Mouse (Mus musculus) spleen, postnatal 4 days (tissue): ENCODE measurements at regions not wholly inside any gene's neighbourhood (a gene's known extent, or its start where the extent isn't known, plus 50 kb on each side); places are given as distances from the start of the nearest gene placed in this dataset.
"Not testable (repeated sequence)": the region's sequence is repeated elsewhere in the genome, so short reads cannot be mapped to it uniquely, and the experiment has no call there.

Experiments
- DNase-seq, 2 experiments: peaks; one replicate each; pipeline ENCODE4 v3.0.0; 2022; ENCODE audit warnings: low spot score in 2 of 2

- DNase-seq: no peak
Observed at GRCm38 (mm10) chr13:97488518-97488917, 247.6 kb downstream of the Enc1 start.

DNA sequence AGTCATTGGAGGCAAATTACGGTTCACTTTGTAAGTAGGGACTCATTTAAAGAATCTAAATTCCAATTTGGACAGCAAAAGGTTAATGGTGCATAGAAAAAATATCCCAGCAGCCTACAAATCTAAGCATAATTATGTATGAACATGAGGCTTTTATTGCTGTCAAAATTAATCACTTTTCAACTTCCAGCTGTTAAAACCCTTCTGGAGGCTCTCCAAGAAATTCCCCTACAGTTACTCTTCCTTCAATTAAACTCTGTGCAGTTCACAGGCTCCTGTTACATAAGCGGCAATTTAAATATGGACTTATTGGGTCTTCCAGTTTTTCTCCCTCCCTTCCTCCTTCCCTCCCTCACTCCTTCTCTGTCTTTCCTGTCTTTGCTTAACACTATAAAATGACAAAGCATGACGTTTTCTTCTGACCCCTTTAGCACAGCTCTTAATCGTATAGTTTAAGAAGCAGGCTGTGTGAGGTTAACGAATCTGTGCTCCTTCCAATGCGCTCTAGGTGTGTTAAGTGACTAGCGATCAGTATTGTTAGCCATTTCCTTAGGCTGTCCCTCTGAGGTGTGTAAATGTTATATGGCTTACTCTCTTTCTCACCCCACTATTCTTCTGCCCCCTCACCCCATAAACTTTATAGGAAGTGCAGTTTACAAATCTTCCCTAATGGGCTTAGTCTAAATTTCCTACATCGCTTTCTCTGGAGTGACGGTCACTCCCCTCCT lies 247.0 kb downstream of the Enc1 start:
- no peak for DNase-seq

- DNase-seq: no peak
Observed at GRCm38 (mm10) chr13:97486490-97486889, 245.6 kb downstream of the Enc1 start.

GRCm38 (mm10) chr13:97485886-97486285 lies 245.0 kb downstream of the Enc1 start:
- DNase-seq: no peak

- DNase-seq: no peak
Observed at GRCm38 (mm10) chr13:97484808-97485545, 244.1 kb downstream of the Enc1 start.

DNA sequence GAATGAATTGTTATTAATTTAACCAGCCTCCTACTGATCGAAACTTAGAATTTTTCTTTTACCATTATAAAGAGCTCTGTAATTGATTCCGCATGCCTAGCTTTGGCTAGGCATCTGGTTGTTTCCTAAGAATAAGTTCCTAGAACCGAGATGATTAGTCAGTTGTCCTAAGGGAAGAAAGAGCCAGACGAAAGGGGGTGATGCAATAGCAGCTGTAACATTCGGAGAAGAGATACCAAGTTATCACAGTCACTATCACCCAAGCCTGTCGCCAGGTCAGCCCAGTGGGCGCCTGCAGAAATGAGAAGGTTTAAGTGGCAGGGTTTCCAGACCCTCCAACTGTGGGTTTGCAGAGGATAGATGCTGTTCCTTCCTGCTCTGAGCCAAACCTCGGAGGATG lies 242.8 kb downstream of the Enc1 start:
- DNase-seq: no peak

DNA sequence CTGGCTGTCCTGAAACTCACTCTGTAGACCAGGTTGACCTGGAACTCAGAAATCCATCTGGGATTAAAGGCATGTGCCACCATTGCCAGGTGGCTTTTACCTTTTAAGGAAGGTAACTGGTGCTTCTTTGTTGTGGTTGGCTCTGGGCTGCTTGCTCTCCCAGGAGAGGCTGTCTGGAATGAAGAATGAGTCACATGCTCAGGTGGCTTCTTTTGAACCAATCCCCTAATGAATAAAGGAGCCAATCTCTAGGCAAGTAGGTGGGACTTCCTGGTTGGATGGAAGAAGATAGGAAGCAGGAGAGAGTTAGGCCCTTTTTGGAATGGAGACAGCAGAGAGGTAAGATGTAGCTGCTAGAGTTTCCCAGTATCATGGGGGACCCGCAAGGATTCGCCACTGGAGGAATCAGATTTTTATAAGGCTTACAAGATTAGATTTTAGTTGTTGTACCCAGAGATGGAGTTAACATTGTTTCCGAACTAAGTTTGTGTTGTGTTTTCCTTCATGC lies 241.6 kb downstream of the Enc1 start:
- DNase-seq: no peak

GRCm38 (mm10) chr13:97481259-97481658 lies 240.4 kb downstream of the Enc1 start:
- DNase-seq: no peak

- no peak for DNase-seq
Observed at GRCm38 (mm10) chr13:97479066-97479586, 238.2 kb downstream of the Enc1 start.

DNA sequence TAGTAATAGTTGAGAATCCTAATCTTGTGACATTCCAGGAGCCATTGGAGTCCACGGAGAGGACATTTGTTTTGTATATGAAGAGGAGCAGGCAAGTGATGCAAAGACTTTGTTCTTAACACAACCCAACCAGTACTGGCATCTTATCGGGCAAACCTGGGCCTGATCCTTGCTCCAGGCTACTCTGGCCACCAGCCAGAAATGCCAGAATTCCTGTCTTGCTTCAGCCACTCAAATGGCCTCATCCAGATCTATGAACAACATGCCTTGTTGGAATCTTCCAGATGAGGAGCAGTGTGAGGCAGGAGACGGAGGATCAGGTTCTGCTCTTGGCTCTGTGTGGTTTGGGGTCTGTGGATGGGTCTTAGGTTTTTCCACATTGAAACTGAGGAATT lies 233.1 kb downstream of the Enc1 start:
- no peak for DNase-seq

- DNase-seq: no peak
Observed at GRCm38 (mm10) chr13:97473256-97473970, 232.5 kb downstream of the Enc1 start.

- no peak for DNase-seq
Observed at GRCm38 (mm10) chr13:97469999-97470398, 229.1 kb downstream of the Enc1 start.

DNA sequence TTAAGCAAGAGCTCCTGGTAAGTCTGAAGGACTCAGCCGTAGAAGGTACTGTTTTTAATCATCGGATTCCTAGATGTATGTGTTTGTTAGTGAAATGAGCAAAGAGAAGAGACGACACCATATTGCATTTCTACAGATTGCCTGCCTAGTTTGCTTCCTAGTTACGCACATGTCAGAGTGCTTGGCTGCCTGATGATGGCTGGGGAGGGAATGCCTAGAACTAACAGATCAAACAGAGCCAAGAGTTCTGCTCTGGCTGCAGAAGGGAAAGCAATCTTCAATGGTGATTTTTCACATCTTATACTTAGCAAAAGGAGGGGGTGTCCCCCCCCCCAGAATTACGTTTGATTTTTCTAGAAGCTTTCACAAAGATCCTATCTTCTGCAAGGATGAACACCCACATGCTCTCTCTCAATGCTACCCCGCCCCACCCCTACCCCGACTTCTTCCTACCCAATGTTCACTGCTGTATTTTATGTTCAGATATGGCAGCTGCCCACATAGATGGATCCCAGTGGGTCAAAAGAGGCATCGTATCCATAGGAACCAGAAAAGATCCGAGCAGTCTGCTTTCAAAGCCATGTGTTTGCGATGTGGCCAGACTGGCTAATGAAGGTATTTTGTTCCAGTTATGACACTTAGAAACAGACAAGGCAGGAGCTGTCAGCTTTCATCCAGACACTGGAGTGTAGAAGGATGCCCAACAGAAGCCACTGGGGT lies 228.1 kb downstream of the Enc1 start:
- DNase-seq: no peak

- DNase-seq: not testable (repeated sequence)
Observed at GRCm38 (mm10) chr13:97466585-97466984, 225.7 kb downstream of the Enc1 start.

GRCm38 (mm10) chr13:97463798-97464197 lies 222.9 kb downstream of the Enc1 start:
- DNase-seq: no peak

- DNase-seq: no peak
Observed at GRCm38 (mm10) chr13:97462884-97463235, 222.0 kb downstream of the Enc1 start.

- DNase-seq: no peak
Observed at GRCm38 (mm10) chr13:97462110-97462883, 221.4 kb downstream of the Enc1 start.

- no peak for DNase-seq
Observed at GRCm38 (mm10) chr13:97461207-97461606, 220.3 kb downstream of the Enc1 start.

DNA sequence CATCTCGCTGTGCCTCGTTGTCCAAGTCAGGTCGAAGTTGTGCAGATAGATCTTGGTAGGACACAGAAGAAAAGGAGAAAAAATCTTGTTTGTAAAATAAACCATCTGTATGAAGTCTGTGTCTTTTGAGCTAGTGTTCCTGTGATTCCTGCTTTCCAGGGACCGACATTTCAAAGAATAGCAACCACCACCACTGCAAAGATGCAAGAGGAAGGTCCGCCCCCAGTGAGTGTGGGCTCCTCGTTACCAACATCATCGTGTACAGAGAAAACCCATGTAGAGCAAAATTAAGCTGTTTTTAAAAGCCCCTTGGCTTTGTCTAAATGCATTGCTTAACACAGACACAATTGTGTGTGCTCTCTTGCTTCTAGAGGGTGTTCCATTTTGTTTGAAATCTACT lies 218.2 kb downstream of the Enc1 start:
- no peak for DNase-seq

DNA sequence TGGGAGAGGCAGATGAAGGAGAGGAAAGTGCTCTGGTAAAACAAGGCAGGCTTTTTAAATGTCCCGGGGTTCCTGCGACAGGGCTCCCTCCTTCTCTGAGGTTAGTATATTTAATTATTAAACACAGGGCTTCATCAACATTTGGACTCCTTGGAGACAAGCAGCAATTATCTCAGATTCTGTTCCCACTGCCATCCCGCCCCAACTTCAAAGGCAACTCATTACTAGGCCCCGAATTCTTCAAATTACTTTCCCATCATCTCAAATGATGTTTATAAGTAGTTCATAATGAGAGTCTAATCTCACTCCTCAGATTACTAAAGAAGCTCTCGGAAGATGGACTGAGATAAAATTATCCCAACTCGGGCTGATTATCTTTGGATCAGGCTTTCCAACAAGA lies 215.1 kb downstream of the Enc1 start:
- DNase-seq: no peak

GRCm38 (mm10) chr13:97454715-97455114 lies 213.8 kb downstream of the Enc1 start:
- DNase-seq: no peak
